ENCODE assay signal across 11 mouse cellular contexts in genomic region chr14:118070100-118070499, GRCm38 (mm10). TPM values are rescaled to one million over a fixed set of nuclear protein-coding genes. Genes with fewer than 3 reads are reported as not detected.
DNase-seq lines count a peak whose midpoint lies in the region; ATAC-seq and TF ChIP-seq lines count a peak whose summit lies in the region.
"Had no signal": no experiment of that assay in that cellular context is flagged by ENCODE, and none has a peak within 500 bp of the region (broad histone marks: within the 10 kb centered on the region; RNA-seq: fewer than 3 reads in every experiment).

No protein-coding gene starts in this region.

- H3K4me3 ChIP-seq in heart, embryonic 14.5 days (ENCODE audit: control insufficient read depth in 1 of 2, insufficient read depth in 1 of 2, low read depth in 1 of 2, low read length in 2 of 2) = no peak overlapping the region
- no peak overlapping the region for H3K4me3 ChIP-seq in heart, embryonic 11.5 days (ENCODE audit: low read depth, low read length)
- no peak overlapping the region for H3K4me3 ChIP-seq in lung, embryonic 16.5 days (ENCODE audit: low read length)
- H3K4me3 ChIP-seq in forebrain, embryonic 15.5 days = no peak overlapping the region
- H3K4me3 ChIP-seq in stomach, embryonic 14.5 days (ENCODE audit: low read depth, low read length) = no peak overlapping the region
- H3K4me3 ChIP-seq in thymus, adult 2 months (ENCODE audit: control insufficient read depth, insufficient read depth, low read length) = no peak overlapping the region
- H3K4me3 ChIP-seq: neural tube, embryonic 13.5 days had no signal

- no peaks in the 10 kb centered on the region for H3K9me3 ChIP-seq in heart, embryonic 14.5 days (ENCODE audit: control insufficient read depth, low read length)
- H3K9me3 ChIP-seq in heart, embryonic 11.5 days (replicated peaks; ENCODE audit: control insufficient read depth, low read length) = no peaks in the 10 kb centered on the region
- H3K9me3 ChIP-seq in lung, embryonic 16.5 days (ENCODE audit: control insufficient read depth, low read length) = no peaks in the 10 kb centered on the region
- no peaks in the 10 kb centered on the region for H3K9me3 ChIP-seq in forebrain, embryonic 15.5 days
- no peaks in the 10 kb centered on the region for H3K9me3 ChIP-seq in stomach, embryonic 14.5 days (ENCODE audit: control insufficient read depth, low read depth, low read length)
- H3K9me3 ChIP-seq: neural tube, embryonic 13.5 days had no signal

- no peaks in the 10 kb centered on the region; a peak in 1 of 4 replicates for H3K4me1 ChIP-seq in heart, embryonic 14.5 days (ENCODE audit: control insufficient read depth in 2 of 2, insufficient read depth in 2 of 2, low read length in 2 of 2)
- no peaks in the 10 kb centered on the region for H3K4me1 ChIP-seq in heart, embryonic 11.5 days (ENCODE audit: control insufficient read depth, insufficient read depth, low read length)
- no peaks in the 10 kb centered on the region for H3K4me1 ChIP-seq in lung, embryonic 16.5 days (replicated peaks; ENCODE audit: control insufficient read depth, insufficient read depth, low read length)
- no peaks in the 10 kb centered on the region for H3K4me1 ChIP-seq in forebrain, embryonic 15.5 days
- H3K4me1 ChIP-seq in stomach, embryonic 14.5 days (ENCODE audit: control insufficient read depth, insufficient read depth, low read length) = no peaks in the 10 kb centered on the region
- H3K4me1 ChIP-seq in thymus, adult 2 months (replicated peaks; ENCODE audit: control insufficient read depth, insufficient read depth, low read length) = no peaks in the 10 kb centered on the region
- H3K4me1 ChIP-seq: neural tube, embryonic 13.5 days had no signal

- no peaks in the 10 kb centered on the region for H3K36me3 ChIP-seq in heart, embryonic 14.5 days (ENCODE audit: control insufficient read depth, insufficient read depth, low read length)
- no peaks in the 10 kb centered on the region for H3K36me3 ChIP-seq in heart, embryonic 11.5 days (ENCODE audit: control insufficient read depth, insufficient read depth, low read length)
- H3K36me3 ChIP-seq in lung, embryonic 16.5 days (ENCODE audit: control insufficient read depth, insufficient read depth, low read length) = no peaks in the 10 kb centered on the region
- no peaks in the 10 kb centered on the region for H3K36me3 ChIP-seq in forebrain, embryonic 15.5 days
- no peaks in the 10 kb centered on the region for H3K36me3 ChIP-seq in stomach, embryonic 14.5 days (ENCODE audit: control insufficient read depth, insufficient read depth, low read length)
- H3K36me3 ChIP-seq in thymus, adult 2 months (ENCODE audit: control insufficient read depth, insufficient read depth, low read length) = no peaks in the 10 kb centered on the region
- H3K36me3 ChIP-seq: neural tube, embryonic 13.5 days had no signal

- no peak for TF ChIP-seq POLR2A in thymus, adult 2 months (IDR thresholded peaks at IDR 0.05; ENCODE audit: control insufficient read depth, extremely low read depth, insufficient read depth, low read length, poor library complexity)

- DNase-seq in lung, postnatal 4 days = no peak
- DNase-seq in thymus, adult 2 months = no peak
- DNase-seq: cerebellum, postnatal 25 days had no signal

- no peak for TF ChIP-seq CTCF in thymus, adult 2 months (IDR thresholded peaks at IDR 0.05; ENCODE audit: borderline replicate concordance, control insufficient read depth, extremely low read depth, insufficient read depth, low read length, poor library complexity)

- no peak overlapping the region for H3K4me2 ChIP-seq in heart, embryonic 14.5 days (ENCODE audit: low read length)
- no peak overlapping the region for H3K4me2 ChIP-seq in heart, embryonic 11.5 days
- no peak overlapping the region for H3K4me2 ChIP-seq in lung, embryonic 16.5 days (ENCODE audit: low read depth, low read length)
- H3K4me2 ChIP-seq in forebrain, embryonic 15.5 days (replicated peaks) = no peak overlapping the region
- no peak overlapping the region for H3K4me2 ChIP-seq in stomach, embryonic 14.5 days (replicated peaks; ENCODE audit: low read depth, low read length)
- H3K4me2 ChIP-seq: neural tube, embryonic 13.5 days had no signal

- no peak overlapping the region for H3K9ac ChIP-seq in heart, embryonic 14.5 days (ENCODE audit: low read length)
- no peak overlapping the region for H3K9ac ChIP-seq in heart, embryonic 11.5 days (ENCODE audit: low read depth, low read length)
- no peak overlapping the region for H3K9ac ChIP-seq in lung, embryonic 16.5 days (ENCODE audit: low read length)
- no peak overlapping the region for H3K9ac ChIP-seq in forebrain, embryonic 15.5 days (replicated peaks)
- no peak overlapping the region for H3K9ac ChIP-seq in stomach, embryonic 14.5 days (replicated peaks; ENCODE audit: low read depth, low read length)
- H3K9ac ChIP-seq: neural tube, embryonic 13.5 days had no signal

- peak overlapping the region in 1 of 2 experiments; percentile 45; a peak in 1 of 4 replicates for H3K27ac ChIP-seq in heart, embryonic 14.5 days (replicated peaks in 1 of 2; ENCODE audit: control insufficient read depth in 1 of 2, insufficient read depth in 1 of 2, low read depth in 2 of 2, low read length in 2 of 2)
- no peak overlapping the region for H3K27ac ChIP-seq in heart, embryonic 11.5 days (ENCODE audit: low read depth, low read length)
- H3K27ac ChIP-seq in lung, embryonic 16.5 days (ENCODE audit: low read length) = peak overlapping the region; percentile 47; the same call in 1 of the 2 replicates
- no peak overlapping the region for H3K27ac ChIP-seq in forebrain, embryonic 15.5 days (replicated peaks)
- H3K27ac ChIP-seq in stomach, embryonic 14.5 days (ENCODE audit: low read length) = peak overlapping the region; percentile 33; the same call in 1 of the 2 replicates
- H3K27ac ChIP-seq in thymus, adult 2 months (ENCODE audit: control insufficient read depth, insufficient read depth, low read length) = no peak overlapping the region
- H3K27ac ChIP-seq: neural tube, embryonic 13.5 days had no signal

- no peaks in the 10 kb centered on the region for H3K27me3 ChIP-seq in heart, embryonic 14.5 days (ENCODE audit: control insufficient read depth, insufficient read depth, low read length)
- no peaks in the 10 kb centered on the region for H3K27me3 ChIP-seq in heart, embryonic 11.5 days (ENCODE audit: control insufficient read depth, insufficient read depth, low read length)
- H3K27me3 ChIP-seq in lung, embryonic 16.5 days (ENCODE audit: control insufficient read depth, insufficient read depth, low read depth, low read length) = no peaks in the 10 kb centered on the region
- no peaks in the 10 kb centered on the region for H3K27me3 ChIP-seq in forebrain, embryonic 15.5 days
- H3K27me3 ChIP-seq in stomach, embryonic 14.5 days (ENCODE audit: control insufficient read depth, insufficient read depth, low read length) = no peaks in the 10 kb centered on the region
- no peaks in the 10 kb centered on the region for H3K27me3 ChIP-seq in thymus, adult 2 months (ENCODE audit: control insufficient read depth, insufficient read depth, low read length)
- H3K27me3 ChIP-seq: neural tube, embryonic 13.5 days had no signal

- peak; percentile 43; the same call in 1 of the 2 replicates for ATAC-seq in heart, embryonic 14.5 days (ENCODE audit: insufficient number of reproducible peaks, insufficient read depth, low FRiP score, low read depth)
- ATAC-seq in heart, embryonic 11.5 days (replicated peaks; ENCODE audit: insufficient number of reproducible peaks, low FRiP score, low TSS enrichment) = no peak
- peak; percentile 77 for ATAC-seq in lung, embryonic 16.5 days (ENCODE audit: low read depth)
- ATAC-seq in forebrain, embryonic 15.5 days (replicated peaks) = peak; percentile 60
- ATAC-seq in stomach, embryonic 14.5 days (ENCODE audit: insufficient number of reproducible peaks, insufficient read depth, low FRiP score, low read depth) = peak; percentile 47; the same call in 1 of the 2 replicates
- no peak for ATAC-seq in erythroid progenitor cell, adult 5-6 weeks (replicated peaks; ENCODE audit: low FRiP score, poor library complexity, severe bottlenecking)
- ATAC-seq: Patski had no signal

- 67% methylated on average over 12 of the region's 12 CpGs for WGBS in heart, embryonic 14.5 days
- WGBS in heart, embryonic 11.5 days (ENCODE audit: insufficient replicate concordance) = 74% methylated on average over 12 of the region's 12 CpGs
- WGBS in lung, embryonic 16.5 days = 55% methylated on average over 12 of the region's 12 CpGs
- WGBS in forebrain, embryonic 15.5 days = 65% methylated on average over 12 of the region's 12 CpGs
- 69% methylated on average over 12 of the region's 12 CpGs for WGBS in stomach, embryonic 14.5 days
- WGBS in thymus, adult 2 months = 35% methylated on average over 12 of the region's 12 CpGs

RNA-seq across cellular contexts. Expression of gene Dct, which starts 18.1 kb away (rescaled TPM):
- polyA plus RNA-seq in heart, embryonic 14.5 days (2014; fragmentation: Nextera tagmentation; extraction: Ambion mirVana) = 3.5 and 5.4 TPM in 2 replicates
- polyA plus RNA-seq in heart, embryonic 11.5 days (2014; fragmentation: Nextera tagmentation; extraction: Ambion mirVana) = 0.73 and 1.2 TPM in 2 replicates
- 0.70 and 0.79 TPM in 2 replicates for polyA plus RNA-seq in lung, embryonic 16.5 days (2015; fragmentation: Nextera tagmentation; extraction: Ambion mirVana)
- 7.2 and 7.3 TPM in 2 replicates for polyA plus RNA-seq in forebrain, embryonic 15.5 days (2015; fragmentation: Nextera tagmentation; extraction: Ambion mirVana)
- 0.80 and 1.2 TPM in 2 replicates for polyA plus RNA-seq in stomach, embryonic 14.5 days (2014; fragmentation: Nextera tagmentation; extraction: Ambion mirVana)
- total RNA-seq in erythroid progenitor cell, adult 5-6 weeks (2015; ENCODE audit: low replicate concordance) = not detected in 2 replicates
- total RNA-seq in erythroid progenitor cell, adult 5-6 weeks (2017; ENCODE audit: low replicate concordance) = 0.26 TPM in 1 of 2 replicates, not detected in the other
- polyA plus RNA-seq in thymus, adult 2 months (2012; rRNA removed) = 0.15 and 0.23 TPM in 2 replicates

Comparison
In these comparisons a context has a peak if more than half of its experiments do, and no peak if none do; other contexts are left out.
1. ATAC-seq: peak in heart, embryonic 14.5 days (single experiment), lung, embryonic 16.5 days (single experiment), forebrain, embryonic 15.5 days (single experiment) and stomach, embryonic 14.5 days (single experiment); none in heart, embryonic 11.5 days (single experiment) and erythroid progenitor cell, adult 5-6 weeks (single experiment).
2. H3K27ac ChIP-seq: peak in lung, embryonic 16.5 days (single experiment) and stomach, embryonic 14.5 days (single experiment); none in heart, embryonic 11.5 days (single experiment), forebrain, embryonic 15.5 days (single experiment) and thymus, adult 2 months (single experiment).